ENCODE assay signal across 12 mouse cellular contexts in genomic region chr19:24017892-24018291, GRCm38 (mm10). TPM values are rescaled to one million over a fixed set of nuclear protein-coding genes. Genes with fewer than 3 reads are reported as not detected.
A peak's percentile ranks its signal among the peaks of the same experiment; 100 is the strongest.
DNase-seq lines count a peak whose midpoint lies in the region; ATAC-seq and TF ChIP-seq lines count a peak whose summit lies in the region.
"Had no signal": no experiment of that assay in that cellular context is flagged by ENCODE, and none has a peak within 500 bp of the region (broad histone marks: within the 10 kb centered on the region; RNA-seq: fewer than 3 reads in every experiment).

No protein-coding gene starts in this region.

- DNase-seq in liver, adult 2 months (ENCODE audit: extremely low read depth, low read depth, low spot score): no peak
- DNase-seq in liver, postnatal 0 days: no peak
- DNase-seq in adipocyte (ENCODE audit: low spot score): peak; percentile 74
- DNase-seq in fibroblast of lung, adult 2 months (ENCODE audit: low read depth): peak; percentile 2
- DNase-seq in cerebellum, postnatal 10 days: no peak
- no peak for DNase-seq in embryo, embryonic 10.5 days (ENCODE audit: low spot score)
- DNase-seq: cerebellum, postnatal 25 days had no signal

- no peak overlapping the region for H3K4me2 ChIP-seq in liver, postnatal 0 days (ENCODE audit: low read depth, low read length)
- H3K4me2 ChIP-seq in intestine, embryonic 16.5 days (ENCODE audit: low read depth, low read length): no peak overlapping the region
- H3K4me2 ChIP-seq: limb, embryonic 13.5 days; midbrain, embryonic 12.5 days had no signal

- TF ChIP-seq EP300 in liver, postnatal 0 days (IDR thresholded peaks at IDR 0.05; ENCODE audit: low read depth): no peak

- H3K27ac ChIP-seq in liver, adult 2 months (replicated peaks; ENCODE audit: insufficient read depth, low read depth, low read length): peak overlapping the region; percentile 61
- H3K27ac ChIP-seq in liver, postnatal 0 days (ENCODE audit: low read depth): no peak overlapping the region
- H3K27ac ChIP-seq in intestine, embryonic 16.5 days (ENCODE audit: low read length): 0 out of 2 replicates have a peak overlapping the region, but pooled peaks have one; percentile 33
- H3K27ac ChIP-seq: limb, embryonic 13.5 days had no signal

- H3K9ac ChIP-seq in liver, adult 2 months (ENCODE audit: low read depth, low read length): no peak overlapping the region
- no peak overlapping the region for H3K9ac ChIP-seq in liver, postnatal 0 days (replicated peaks)
- no peak overlapping the region for H3K9ac ChIP-seq in intestine, embryonic 16.5 days (ENCODE audit: low read depth, low read length)
- H3K9ac ChIP-seq: limb, embryonic 13.5 days; midbrain, embryonic 12.5 days had no signal

- H3K4me3 ChIP-seq in liver, adult 2 months (ENCODE audit: insufficient read depth, low read depth, low read length): no peak overlapping the region
- no peak overlapping the region for H3K4me3 ChIP-seq in liver, postnatal 0 days (ENCODE audit: low read depth, low read length)
- H3K4me3 ChIP-seq in intestine, embryonic 16.5 days (ENCODE audit: low read length): no peak overlapping the region
- H3K4me3 ChIP-seq: limb, embryonic 13.5 days; midbrain, embryonic 12.5 days had no signal

- H3K36me3 ChIP-seq in liver, adult 2 months (ENCODE audit: control insufficient read depth, insufficient read depth, low read length): no peaks in the 10 kb centered on the region
- no peaks in the 10 kb centered on the region for H3K36me3 ChIP-seq in liver, postnatal 0 days (replicated peaks; ENCODE audit: insufficient read depth, low read length)
- no peaks in the 10 kb centered on the region for H3K36me3 ChIP-seq in intestine, embryonic 16.5 days (ENCODE audit: control insufficient read depth, insufficient read depth, low read length)
- H3K36me3 ChIP-seq: limb, embryonic 13.5 days; midbrain, embryonic 12.5 days had no signal

- H3K4me1 ChIP-seq in liver, adult 2 months (ENCODE audit: control insufficient read depth, insufficient read depth, low read length): peaks cover 8% of the 10 kb centered on the region; the same call in 1 of the 2 replicates
- no peaks in the 10 kb centered on the region for H3K4me1 ChIP-seq in liver, postnatal 0 days (ENCODE audit: insufficient read depth)
- H3K4me1 ChIP-seq in intestine, embryonic 16.5 days (ENCODE audit: control insufficient read depth, insufficient read depth, low read length): peaks cover 11% of the 10 kb centered on the region

- no peaks in the 10 kb centered on the region for H3K9me3 ChIP-seq in liver, postnatal 0 days (ENCODE audit: low read length)
- no peaks in the 10 kb centered on the region for H3K9me3 ChIP-seq in intestine, embryonic 16.5 days (ENCODE audit: control insufficient read depth, low read length)
- H3K9me3 ChIP-seq: limb, embryonic 13.5 days; midbrain, embryonic 12.5 days had no signal

- TF ChIP-seq CTCF in liver, adult 2 months (IDR thresholded peaks at IDR 0.05; ENCODE audit: low read depth, low read length): no peak
- TF ChIP-seq CTCF in liver, postnatal 0 days (IDR thresholded peaks at IDR 0.05; ENCODE audit: low read depth): no peak

- no peaks in the 10 kb centered on the region for H3K79me2 ChIP-seq in liver, adult 2 months (ENCODE audit: control insufficient read depth, insufficient read depth, low read length)

- TF ChIP-seq POLR2A in liver, adult 2 months (IDR thresholded peaks at IDR 0.05; ENCODE audit: extremely low read depth, insufficient read depth, low read length): no peak

- no peaks in the 10 kb centered on the region for H3K27me3 ChIP-seq in liver, adult 2 months (ENCODE audit: control insufficient read depth, insufficient read depth, low read length)
- no peaks in the 10 kb centered on the region for H3K27me3 ChIP-seq in liver, postnatal 0 days (ENCODE audit: insufficient read depth, low read length)
- H3K27me3 ChIP-seq in intestine, embryonic 16.5 days (replicated peaks; ENCODE audit: control insufficient read depth, insufficient read depth, low read length): no peaks in the 10 kb centered on the region
- H3K27me3 ChIP-seq: limb, embryonic 13.5 days had no signal

- no peak for ATAC-seq in liver, postnatal 0 days
- peak; percentile 23 for ATAC-seq in intestine, embryonic 16.5 days
- ATAC-seq in inflammation-experienced regulatory T-cells, adult 6 months: no peak

- 45% methylated on average over 3 of the region's 3 CpGs for WGBS in liver, adult 2 months
- 56% methylated on average over 3 of the region's 3 CpGs for WGBS in liver, postnatal 0 days (ENCODE audit: insufficient replicate concordance)
- 50% methylated on average over 3 of the region's 3 CpGs for WGBS in intestine, embryonic 16.5 days

RNA-seq across cellular contexts. Expression of gene Fam189a2, which starts 12.9 kb away (rescaled TPM):
- total RNA-seq in liver, adult 2 months (2014; rRNA removed): 0.67 and 0.74 TPM in 2 replicates
- polyA plus RNA-seq in liver, adult 2 months (2012; rRNA removed): 0.73 and 0.77 TPM in 2 replicates
- polyA plus RNA-seq in liver, postnatal 0 days (2015; fragmentation: Nextera tagmentation; extraction: Ambion mirVana): 0.11 and 0.27 TPM in 2 replicates
- polyA plus RNA-seq in intestine, embryonic 16.5 days (2015; fragmentation: Nextera tagmentation; extraction: Ambion mirVana): 0.88 and 0.93 TPM in 2 replicates
- polyA plus RNA-seq in inflammation-experienced regulatory T-cells, adult 6 months (2017; shearing (Covaris generic)): not detected
- total RNA-seq: MEL had no signal

Comparison
In these comparisons a context has a peak if more than half of its experiments do, and no peak if none do; other contexts are left out.
1. DNase-seq: peak in adipocyte (single experiment) and fibroblast of lung, adult 2 months (single experiment); none in liver, adult 2 months (single experiment), liver, postnatal 0 days (single experiment), cerebellum, postnatal 10 days (0 of 2) and embryo, embryonic 10.5 days (single experiment).